Mouse (Mus musculus): ENCODE results near the gene Tekt5. TPM values are rescaled to one million over a fixed set of nuclear protein-coding genes. Genes with fewer than 3 reads are reported as not detected.

Gene Tekt5
- total RNA-seq, 2 experiments from 2014 or later: 6.5 to 8.6 TPM

Other genes starting within 250 kb of the Tekt5 start
- gene Rpl39l, start 225.3 kb downstream of the Tekt5 start, total RNA-seq (2021): not detected
- not detected for gene Atf7ip2, start 202.8 kb downstream of the Tekt5 start, total RNA-seq (2021)
- 10 to 100 TPM; 13.8 to 14.5 TPM for gene Emp2, start 81.5 kb downstream of the Tekt5 start, total RNA-seq (2021)
- 10 to 100 TPM; 16.4 to 21.1 TPM for gene Nubp1, start 16.5 kb upstream of the Tekt5 start, total RNA-seq (2021)
- 10 to 100 TPM; 31.7 to 32.9 TPM for gene Tvp23a, start 51.9 kb upstream of the Tekt5 start, total RNA-seq (2021)
- under 1 TPM; 0.07 to 0.23 TPM for gene Ciita, start 84.6 kb upstream of the Tekt5 start, total RNA-seq (2021)
- gene Dexi, start 147.6 kb upstream of the Tekt5 start, total RNA-seq (2021): 10 to 100 TPM; 59.5 to 64.8 TPM
- gene Clec16a, start 149.8 kb upstream of the Tekt5 start, total RNA-seq (2021): 10 to 100 TPM; 89.7 to 91.1 TPM